Mouse (Mus musculus) liver, adult 2 months (tissue): Measurements from ENCODE around the gene Nrg3. TPM values are rescaled to one million over a fixed set of nuclear protein-coding genes. Genes with fewer than 3 reads are reported as not detected.

Experiments used
- DNase-seq: peaks from one replicate; pipeline ENCODE4 v3.0.0-alpha.2; 2011; ENCODE audit warnings: low read depth, low spot score; ENCODE audit errors: extremely low read depth
- H3K27ac ChIP-seq: fragments of 200-500 bp; replicated peaks from 2 replicates; pipeline ENCODE4 v1.5.1; 2012; ENCODE audit warnings: low read depth, mild to moderate bottlenecking, control low read depth, inconsistent platforms, low read length; ENCODE audit not compliant: insufficient read depth
- H3K27me3 ChIP-seq: fragments of 200-500 bp; 2 replicates; pipeline ENCODE4 v1.6.1; 2012; ENCODE audit warnings: mild to moderate bottlenecking, moderate library complexity, low read length, inconsistent platforms; ENCODE audit not compliant: control insufficient read depth, insufficient read depth
- H3K36me3 ChIP-seq: fragments of 200-500 bp; 2 replicates; pipeline ENCODE4 v1.6.1; 2012; ENCODE audit warnings: low read length, inconsistent platforms; ENCODE audit not compliant: control insufficient read depth, insufficient read depth
- H3K4me1 ChIP-seq: fragments of 200-500 bp; 2 replicates; pipeline ENCODE4 v1.6.1; 2011; ENCODE audit warnings: low read length; ENCODE audit not compliant: control insufficient read depth, insufficient read depth
- H3K4me3 ChIP-seq: fragments of 200-500 bp; 2 replicates; pipeline ENCODE4 v1.5.1; 2011; ENCODE audit warnings: low read depth, mild to moderate bottlenecking, control low read depth, low read length, moderate library complexity; ENCODE audit not compliant: insufficient read depth
- H3K79me2 ChIP-seq: fragments of 200-500 bp; 2 replicates; pipeline ENCODE4 v1.6.1; 2012; ENCODE audit warnings: inconsistent platforms, mild to moderate bottlenecking, low read length, moderate library complexity; ENCODE audit not compliant: control insufficient read depth, insufficient read depth
- H3K9ac ChIP-seq: fragments of 200-500 bp; 2 replicates; pipeline ENCODE4 v1.6.1; 2012; ENCODE audit warnings: low read depth, mild to moderate bottlenecking, control low read depth, inconsistent platforms, low read length
- CTCF ChIP-seq: fragments of 200-500 bp; IDR thresholded peaks from 2 replicates; pipeline ENCODE4 v1.5.1; 2011; ENCODE audit warnings: low read depth, low read length, control low read depth
- POLR2A ChIP-seq: fragments of 200-500 bp; IDR thresholded peaks from 2 replicates; pipeline ENCODE4 v1.6.1; 2011; ENCODE audit warnings: low read length, control low read depth; ENCODE audit not compliant: insufficient read depth; ENCODE audit errors: extremely low read depth
- WGBS: fragments of 180-500 bp; shearing (Covaris S2); methylation state at CpG from one replicate; pipeline ENCODE4 v1.1.7; 2018; 5-methylcytosine and 5-hydroxymethylcytosine counted together
- polyA plus RNA-seq: library from polyadenylated mRNA; depleted of rRNA; stranded (reverse); fragments of >200 nt; gene quantifications from 2 replicates; pipeline ENCODE4 v1.2.3, GENCODE M21; 2012
- total RNA-seq: library from RNA; depleted of rRNA; stranded (reverse); fragments of >200 nt; gene quantifications from 2 replicates; pipeline ENCODE4 v1.2.3, GENCODE M21; 2014

The Nrg3 gene
- total and polyA plus RNA-seq, 2 experiments: not detected

DNA sequence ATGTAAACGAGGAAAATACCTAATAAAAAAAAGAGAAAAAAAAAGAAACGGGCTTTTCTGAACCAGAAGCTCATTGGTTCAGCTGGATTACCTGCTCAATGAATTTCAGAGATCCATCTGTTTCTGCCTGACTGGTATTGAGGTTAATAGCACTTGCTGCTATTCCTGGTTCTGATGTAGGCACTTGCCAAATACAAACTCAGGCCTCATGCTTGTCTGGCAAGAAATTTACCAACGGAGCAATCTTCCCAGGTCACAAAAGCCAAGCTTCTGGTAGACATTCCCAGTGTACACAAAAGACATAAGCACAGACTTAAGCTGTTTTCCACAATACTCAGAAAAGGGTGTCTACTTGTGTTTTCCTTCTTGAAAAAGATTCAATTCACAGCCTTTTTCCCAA lies 363.3 kb downstream of the Nrg3 start:
- H3K27ac ChIP-seq: no peak overlapping the region
- no peaks in the 10 kb centered on the region for H3K4me1 ChIP-seq
- H3K36me3 ChIP-seq: no peaks in the 10 kb centered on the region
- no peak overlapping the region for H3K9ac ChIP-seq
- TF ChIP-seq POLR2A (no peak), CTCF (no peak)
- WGBS: 67% methylated on average over 3 of the region's 3 CpGs
- H3K79me2 ChIP-seq: no peaks in the 10 kb centered on the region
- no peak overlapping the region for H3K4me3 ChIP-seq
- H3K27me3 ChIP-seq: no peaks in the 10 kb centered on the region
- no peak for DNase-seq

DNA sequence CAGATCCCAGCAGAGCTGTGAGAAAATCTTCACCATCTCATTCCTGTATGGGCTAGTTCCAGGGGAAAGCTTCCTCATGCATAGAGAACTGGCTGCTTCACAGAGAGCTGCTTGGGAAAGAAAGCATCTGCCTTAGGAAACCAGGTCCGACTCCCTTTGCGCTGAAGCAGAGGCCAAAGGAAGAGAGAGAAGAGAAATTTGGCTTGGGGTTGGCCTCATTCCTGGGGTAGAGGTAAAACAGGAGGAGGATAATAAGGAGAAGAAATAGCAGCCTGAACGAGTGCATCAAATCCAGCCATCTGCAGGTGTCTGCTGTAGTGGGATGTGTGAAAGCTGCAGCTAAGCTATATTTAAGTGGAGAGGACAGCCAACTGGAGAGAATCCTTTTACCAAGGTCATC lies 366.1 kb downstream of the Nrg3 start:
- no peak for DNase-seq
- H3K27ac ChIP-seq: no peak overlapping the region
- no peak overlapping the region for H3K4me3 ChIP-seq
- no peaks in the 10 kb centered on the region for H3K79me2 ChIP-seq
- H3K9ac ChIP-seq: no peak overlapping the region
- H3K4me1 ChIP-seq: no peaks in the 10 kb centered on the region
- H3K36me3 ChIP-seq: no peaks in the 10 kb centered on the region
- TF ChIP-seq CTCF (no peak), POLR2A (no peak)
- H3K27me3 ChIP-seq: no peaks in the 10 kb centered on the region
- 85% methylated on average over 3 of the region's 3 CpGs for WGBS

DNA sequence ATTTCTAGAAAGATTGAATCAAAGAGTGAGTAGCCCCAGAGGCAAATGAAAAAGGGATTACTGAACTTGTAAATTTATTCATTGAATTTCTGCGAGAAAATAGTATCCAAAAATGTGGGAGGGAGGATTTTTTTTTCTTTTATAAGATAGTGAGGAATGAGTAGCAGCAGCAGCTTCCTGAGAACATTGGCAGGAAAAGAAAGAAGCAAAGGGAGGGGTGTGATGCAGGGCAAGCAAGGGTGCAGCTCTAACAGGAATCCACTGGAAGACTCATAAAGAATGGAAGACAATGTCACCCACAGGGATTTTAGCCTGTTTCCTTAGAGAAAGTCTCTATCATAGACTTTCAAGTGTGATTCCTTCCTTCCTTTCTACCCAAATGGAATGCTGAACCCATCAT lies 377.7 kb downstream of the Nrg3 start:
- Histone ChIP-seq H3K4me1 (no peaks in the 10 kb centered on the region), H3K27ac (no peak overlapping the region), H3K79me2 (no peaks in the 10 kb centered on the region), H3K9ac (no peak overlapping the region), H3K4me3 (no peak overlapping the region), H3K36me3 (no peaks in the 10 kb centered on the region), H3K27me3 (no peaks in the 10 kb centered on the region)
- WGBS: 53% methylated on average over 1 of the region's 1 CpGs
- TF ChIP-seq CTCF (no peak), POLR2A (no peak)
- no peak for DNase-seq

DNA sequence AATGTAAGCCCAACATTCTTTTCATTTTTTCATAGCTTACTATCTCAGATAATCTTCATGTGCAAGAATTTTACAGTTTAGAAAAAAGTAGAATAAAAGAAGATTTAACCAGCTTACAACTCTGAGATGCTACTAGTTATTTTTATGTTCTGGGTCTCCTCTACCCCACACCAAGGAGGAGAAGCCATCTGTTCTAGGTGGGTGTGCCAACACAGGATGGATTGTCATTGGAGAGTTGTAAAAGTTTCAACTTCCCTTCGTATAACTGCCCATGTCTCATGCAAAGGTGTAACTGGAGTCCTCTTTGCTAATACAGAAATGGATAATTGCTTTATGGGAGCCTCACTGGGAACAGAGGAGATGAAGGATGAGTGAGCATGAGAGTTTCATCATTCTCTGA lies 393.4 kb downstream of the Nrg3 start:
- Histone ChIP-seq H3K27ac (no peak overlapping the region), H3K27me3 (no peaks in the 10 kb centered on the region), H3K9ac (no peak overlapping the region), H3K79me2 (no peaks in the 10 kb centered on the region), H3K36me3 (no peaks in the 10 kb centered on the region), H3K4me3 (no peak overlapping the region), H3K4me1 (no peaks in the 10 kb centered on the region)
- WGBS: 61% methylated on average over 1 of the region's 1 CpGs
- no peak for DNase-seq
- TF ChIP-seq CTCF: no peak
- no peak for TF ChIP-seq POLR2A

DNA sequence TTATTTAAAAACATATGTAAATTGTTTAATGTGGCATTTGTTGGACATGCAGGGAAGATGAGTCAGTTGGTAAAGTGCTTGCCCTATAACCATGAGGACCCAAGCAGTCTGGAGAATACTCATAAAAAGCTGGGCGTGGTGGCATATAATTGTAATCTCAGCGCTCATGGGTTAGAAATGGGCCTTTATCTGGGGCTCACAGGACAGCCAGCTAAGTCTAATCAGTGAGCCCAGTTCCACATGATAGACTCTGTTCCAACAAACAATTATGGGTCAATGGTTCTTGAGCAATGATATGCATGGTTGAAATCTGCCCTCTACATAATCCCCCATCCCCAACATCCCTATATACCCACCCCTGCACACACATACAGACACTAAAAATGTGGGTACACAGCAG lies 421.3 kb downstream of the Nrg3 start:
- DNase-seq: no peak
- H3K79me2 ChIP-seq: no peaks in the 10 kb centered on the region
- H3K4me1 ChIP-seq: no peaks in the 10 kb centered on the region
- 90% methylated on average over 2 of the region's 2 CpGs for WGBS
- no peak for TF ChIP-seq CTCF
- no peak for TF ChIP-seq POLR2A
- H3K4me3 ChIP-seq: no peak overlapping the region
- no peak overlapping the region for H3K9ac ChIP-seq
- no peaks in the 10 kb centered on the region for H3K36me3 ChIP-seq
- H3K27ac ChIP-seq: no peak overlapping the region
- no peaks in the 10 kb centered on the region for H3K27me3 ChIP-seq

DNA sequence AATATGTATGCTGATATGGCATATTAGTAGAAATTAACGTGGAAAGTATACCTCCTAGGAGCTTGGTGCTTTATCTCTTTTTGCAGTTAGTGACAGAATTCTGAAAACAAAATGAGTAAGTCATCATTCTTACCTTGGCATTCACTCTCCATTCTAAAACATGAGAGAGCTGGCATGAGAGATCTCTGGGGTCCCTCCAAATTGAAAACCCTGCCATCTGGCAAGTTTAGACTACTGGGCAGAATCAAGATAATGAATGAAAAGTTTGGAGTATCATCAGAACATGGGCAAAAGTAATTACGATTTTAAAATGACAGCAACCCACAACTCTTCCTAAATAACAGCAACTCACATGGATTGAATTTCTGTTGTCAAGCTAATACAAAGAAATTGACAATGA lies 423.9 kb downstream of the Nrg3 start:
- Histone ChIP-seq H3K79me2 (no peaks in the 10 kb centered on the region), H3K4me1 (no peaks in the 10 kb centered on the region), H3K36me3 (no peaks in the 10 kb centered on the region), H3K27me3 (no peaks in the 10 kb centered on the region), H3K9ac (no peak overlapping the region), H3K4me3 (no peak overlapping the region), H3K27ac (no peak overlapping the region)
- whole genome bisulfite sequencing: 41% methylated on average over 2 of the region's 2 CpGs
- DNase-seq: no peak
- no peak for TF ChIP-seq POLR2A
